Mouse (Mus musculus) ovary, adult 2 months (tissue): ENCODE results near the gene Gm28051. TPM values are rescaled to one million over a fixed set of nuclear protein-coding genes. Genes with fewer than 3 reads are reported as not detected.

Source experiments
- polyA plus RNA-seq: library from polyadenylated mRNA; depleted of rRNA; stranded (reverse); fragments of >200 nt; gene quantifications from 2 replicates; pipeline ENCODE4 v1.2.3, GENCODE M21; 2012; rRNA removed

Gm28051 gene
- 0.77 and 1.1 TPM in 2 replicates for polyA plus RNA-seq

DNA sequence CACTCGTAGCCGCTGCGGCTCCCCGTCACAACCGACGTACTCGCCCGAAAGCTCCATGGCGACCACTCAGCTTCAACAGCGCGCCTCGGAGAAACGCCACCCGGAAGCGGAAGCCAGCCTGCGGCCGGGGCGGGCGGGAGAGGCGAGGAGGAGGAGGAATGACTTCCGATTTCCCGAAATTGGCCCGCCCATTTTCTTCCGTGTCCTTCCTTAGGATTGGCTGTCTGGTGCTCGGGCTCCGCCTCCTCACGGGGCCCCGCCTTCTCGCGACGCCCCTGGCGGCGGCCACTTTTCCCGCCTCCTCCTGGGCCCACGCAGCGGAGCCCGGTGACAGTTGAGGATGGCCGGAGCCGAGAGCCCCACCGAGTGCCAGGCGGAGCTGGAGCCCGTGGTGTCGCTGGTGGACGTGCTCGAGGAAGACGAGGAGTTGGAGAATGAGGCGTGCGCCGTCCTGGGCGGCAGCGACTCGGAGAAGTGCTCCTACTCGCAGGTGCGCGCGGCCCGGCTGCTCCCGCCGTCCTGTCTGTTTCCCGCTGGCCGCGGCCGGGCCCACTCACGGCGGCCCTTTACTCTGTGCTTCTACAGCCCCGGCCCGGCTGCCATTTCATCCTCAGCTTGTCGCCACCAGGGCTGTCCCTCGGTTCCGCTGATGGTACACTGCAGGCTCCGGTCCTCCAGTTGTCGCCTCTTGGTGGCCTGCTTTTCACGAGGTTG lies at the start of gene Gm28051, which contains the start of the genes Gon7 and Ubr7:
TSS of gene Gm28051 (minus strand) at position 77 of the 714 bp plus-strand sequence.
TSS of gene Gon7 (minus strand) at position 115 of the 714 bp plus-strand sequence.
TSS of gene Ubr7 (plus strand) at position 279 of the 714 bp plus-strand sequence.

GRCm38 (mm10) chr12:102758403-102758756 lies 815 bp upstream of the Gm28051 start, which contains the start of gene Gm20604:
Gene Gm20604 (minus strand): TSS chr12:102758672.

GRCm38 (mm10) chr12:102743589-102744574 lies 13.7 kb downstream of the Gm28051 start, which contains the start of the genes Moap1 and Tmem251:
Gene Moap1 (minus strand): TSS chr12:102743661.
Gene Tmem251 (plus strand): TSS chr12:102743762.

DNA sequence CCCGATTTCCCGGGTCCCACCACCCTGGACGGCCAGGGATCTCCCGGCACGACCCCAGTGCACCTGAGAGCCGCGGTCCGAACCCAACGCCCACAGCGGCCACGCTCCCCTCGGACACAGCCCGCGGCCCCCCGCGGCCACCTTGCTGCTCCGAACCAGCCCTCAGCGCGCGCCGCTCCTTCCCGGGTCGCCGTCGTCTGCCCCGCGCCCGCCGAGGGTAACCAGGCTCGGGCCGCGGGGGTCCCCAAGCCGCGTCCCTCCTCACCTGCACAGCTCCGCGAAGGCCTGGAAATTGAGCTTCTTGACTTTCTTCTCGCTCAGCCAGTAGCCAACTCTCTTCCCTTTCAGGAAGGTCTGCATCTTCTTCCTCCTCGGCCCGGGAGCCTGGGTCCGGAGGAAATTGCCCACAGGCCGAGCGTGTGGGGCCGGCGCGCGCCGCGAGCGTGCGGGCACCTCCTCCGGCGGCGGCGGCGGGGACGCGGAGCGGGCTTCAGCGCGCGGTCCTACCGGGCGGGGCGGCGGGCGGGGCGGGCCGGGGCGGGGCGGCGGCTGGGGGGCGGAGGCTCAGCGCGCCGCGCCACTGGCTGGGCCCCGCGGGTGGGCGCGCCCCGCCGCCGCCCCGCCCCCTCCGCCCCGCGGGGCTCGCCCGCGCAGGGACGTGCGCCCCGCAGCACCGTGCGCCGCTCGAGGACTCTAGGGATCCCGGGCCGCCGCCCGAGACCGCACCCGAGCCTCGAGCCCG lies 52.9 kb downstream of the Gm28051 start, which contains the start of gene Itpk1:
TSS of gene Itpk1 (minus strand) at position 474 of the 742 bp plus-strand sequence.

Other genes with a start within 250 kb of the Gm28051 start
- gene Chga, start 202.8 kb downstream of the Gm28051 start, polyA plus RNA-seq = 1.5 and 1.6 TPM in 2 replicates
- 39.0 and 43.3 TPM in 2 replicates for gene Itpk1, start 52.8 kb downstream of the Gm28051 start, polyA plus RNA-seq
- gene Moap1, start 14.1 kb downstream of the Gm28051 start, polyA plus RNA-seq = 0.67 and 0.68 TPM in 2 replicates
- 3.2 and 3.4 TPM in 2 replicates for gene Tmem251, start 14.0 kb downstream of the Gm28051 start, polyA plus RNA-seq
- gene Gon7, start within 50 bp of the Gm28051 start, polyA plus RNA-seq = 13.7 and 14.7 TPM in 2 replicates
- 12.0 and 13.9 TPM in 2 replicates for gene Ubr7, start 202 bp upstream of the Gm28051 start, polyA plus RNA-seq
- 1.9 and 2.3 TPM in 2 replicates for gene Gm20604, start 907 bp upstream of the Gm28051 start, polyA plus RNA-seq
- 22.4 and 25.4 TPM in 2 replicates for gene Btbd7, start 120.7 kb upstream of the Gm28051 start, polyA plus RNA-seq
- not detected in 2 replicates for gene Cox8c, start 141.6 kb upstream of the Gm28051 start, polyA plus RNA-seq
- gene Unc79, start 191.1 kb upstream of the Gm28051 start, polyA plus RNA-seq = 1.2 and 1.4 TPM in 2 replicates